Mouse (Mus musculus) kidney, postnatal 0 days (tissue): ENCODE data around the gene Cpsf4l. TPM values are rescaled to one million over a fixed set of nuclear protein-coding genes. Genes with fewer than 3 reads are reported as not detected.

ENCODE experiments used
- ATAC-seq: fragments of 200-750 bp; cut with Nextera tagmentation; replicated peaks from 2 replicates; pipeline ENCODE4 v1.8.0; 2017; ENCODE audit warnings: low read depth, moderate number of reproducible peaks, moderate TSS enrichment, moderate library complexity; ENCODE audit not compliant: low FRiP score
- DNase-seq: peaks from one replicate; pipeline ENCODE4 v3.0.0-alpha.2; 2016; ENCODE audit warnings: low spot score
- H3K27ac ChIP-seq: fragments of 300-500 bp; sonication (generic); 2 replicates; pipeline ENCODE4 v1.5.1; 2014; ENCODE audit warnings: mild to moderate bottlenecking
- H3K27me3 ChIP-seq: fragments of 300-500 bp; sonication (generic); 2 replicates; pipeline ENCODE4 v1.6.1; 2014; ENCODE audit warnings: low read length, mixed read lengths; ENCODE audit not compliant: insufficient read depth
- H3K36me3 ChIP-seq: fragments of 300-500 bp; sonication (generic); 2 replicates; pipeline ENCODE4 v1.6.1; 2014; ENCODE audit warnings: low read length, mixed read lengths; ENCODE audit not compliant: insufficient read depth
- H3K4me1 ChIP-seq: fragments of 300-500 bp; sonication (generic); replicated peaks from 2 replicates; pipeline ENCODE4 v1.6.1; 2014; ENCODE audit warnings: antibody characterized with exemption, low read length, mixed read lengths; ENCODE audit not compliant: insufficient read depth
- H3K4me2 ChIP-seq: fragments of 300-500 bp; sonication (generic); 2 replicates; pipeline ENCODE4 v1.6.1; 2014; ENCODE audit warnings: mild to moderate bottlenecking, low read length, moderate library complexity, mixed read lengths
- H3K4me3 ChIP-seq: fragments of 300-500 bp; sonication (generic); replicated peaks from 2 replicates; pipeline ENCODE4 v1.5.1; 2014; ENCODE audit warnings: low read depth, low read length
- H3K9ac ChIP-seq: fragments of 300-500 bp; sonication (generic); 2 replicates; pipeline ENCODE4 v1.6.1; 2014; ENCODE audit warnings: low read depth, low read length
- H3K9me3 ChIP-seq: fragments of 300-500 bp; sonication (generic); replicated peaks from 2 replicates; pipeline ENCODE4 v1.6.1; 2016; ENCODE audit warnings: low read length, inconsistent platforms, mixed read lengths
- CTCF ChIP-seq: IDR thresholded peaks from 2 replicates; pipeline ENCODE4 v1.5.1; 2016; ENCODE audit warnings: antibody characterized with exemption, low read depth, mild to moderate bottlenecking, moderate library complexity
- WGBS: fragments of 180-500 bp; shearing (Covaris S2); extraction: QIAGEN DNeasy Blood & Tissue Kit; methylation state at CpG from one replicate; pipeline ENCODE4 v1.1.7; 2014; 5-methylcytosine and 5-hydroxymethylcytosine counted together
- polyA plus RNA-seq: library from polyadenylated mRNA; unstranded; fragments of >200 nt; fragmentation: Nextera tagmentation; extraction: Ambion mirVana; gene quantifications from 2 replicates; pipeline ENCODE4 v1.2.1, GENCODE M21; 2015

Cpsf4l gene
- polyA plus RNA-seq, 1 experiment from 2014 or later, result 3.9 TPM

GRCm38 (mm10) chr11:113652516-113652915, 57.3 kb downstream of the Cpsf4l start:
- ATAC-seq, result peak; percentile 33; the same call in 1 of the 2 replicates
- no peaks in the 10 kb centered on the region for H3K27me3 ChIP-seq
- 54% methylated on average over 6 of the region's 6 CpGs for WGBS
- DNase-seq, result peak; percentile 34
- no peak overlapping the region for H3K4me3 ChIP-seq
- H3K4me1 ChIP-seq, result peaks cover 10% of the 10 kb centered on the region; the same call in 1 of the 2 replicates
- no peaks in the 10 kb centered on the region for H3K9me3 ChIP-seq
- H3K4me2 ChIP-seq, result no peak overlapping the region
- peaks cover 52% of the 10 kb centered on the region for H3K36me3 ChIP-seq
- H3K27ac ChIP-seq, result no peak overlapping the region
- no peak for TF ChIP-seq CTCF
- H3K9ac ChIP-seq, result no peak overlapping the region

GRCm38 (mm10) chr11:113651907-113652273, 57.9 kb downstream of the Cpsf4l start:
- H3K4me3 ChIP-seq, result no peak overlapping the region
- H3K4me2 ChIP-seq, result no peak overlapping the region
- H3K4me1 ChIP-seq, result peaks cover 10% of the 10 kb centered on the region; the same call in 1 of the 2 replicates
- H3K9ac ChIP-seq, result no peak overlapping the region
- H3K27me3 ChIP-seq, result no peaks in the 10 kb centered on the region
- DNase-seq (peak; percentile 69), ATAC-seq (peak; percentile 18)
- H3K27ac ChIP-seq, result no peak overlapping the region; the same call in 1 of the 2 replicates
- H3K9me3 ChIP-seq, result no peaks in the 10 kb centered on the region
- WGBS, result 29% methylated on average over 8 of the region's 8 CpGs
- H3K36me3 ChIP-seq, result peaks cover 46% of the 10 kb centered on the region
- peak; percentile 70 for TF ChIP-seq CTCF

- no peak overlapping the region; the same call in 1 of the 2 replicates for H3K27ac ChIP-seq
- WGBS, result 50% methylated on average over 22 of the region's 22 CpGs
- peak; percentile 49 for DNase-seq
- H3K27me3 ChIP-seq, result no peaks in the 10 kb centered on the region
- H3K4me2 ChIP-seq, result no peak overlapping the region
- no peak overlapping the region for H3K4me3 ChIP-seq
- no peaks in the 10 kb centered on the region for H3K9me3 ChIP-seq
- no peak for TF ChIP-seq CTCF
- peaks cover 41% of the 10 kb centered on the region for H3K36me3 ChIP-seq
- H3K9ac ChIP-seq, result no peak overlapping the region
- ATAC-seq, result 0 out of 2 replicates have a peak, but pooled peaks have one; percentile 0
- H3K4me1 ChIP-seq, result peaks cover 10% of the 10 kb centered on the region; the same call in 1 of the 2 replicates
These were observed 58.5 kb downstream of the Cpsf4l start for GRCm38 (mm10) chr11:113651206-113651906.

- ATAC-seq (peak; percentile 53), DNase-seq (peak; percentile 77)
- under 1% methylated on average over 87 of the region's 91 CpGs for WGBS
- Histone ChIP-seq H3K36me3 (peaks cover 24% of the 10 kb centered on the region), H3K4me1 (peaks cover 10% of the 10 kb centered on the region; the same call in 1 of the 2 replicates), H3K9me3 (no peaks in the 10 kb centered on the region), H3K4me3 (peak within 1 kb of the TSS; percentile 95), H3K27me3 (no peaks in the 10 kb centered on the region), H3K9ac (peak within 1 kb of the TSS; percentile 97), H3K4me2 (peak within 1 kb of the TSS; percentile 72), H3K27ac (peak within 1 kb of the TSS; percentile 87)
- peak; percentile 45; the same call in 1 of the 2 replicates for TF ChIP-seq CTCF
These were observed 60.2 kb downstream of the Cpsf4l start, which contains the start of gene Slc39a11 for GRCm38 (mm10) chr11:113649353-113650210. Gene Slc39a11 (minus strand): TSS chr11:113650079.

GRCm38 (mm10) chr11:113648690-113649352, 61.0 kb downstream of the Cpsf4l start, which contains the start of gene Cog1:
Gene Cog1 (plus strand): TSS chr11:113649169.
- Histone ChIP-seq H3K4me1 (peaks cover 10% of the 10 kb centered on the region; the same call in 1 of the 2 replicates), H3K9me3 (no peaks in the 10 kb centered on the region), H3K4me2 (peak within 1 kb of the TSS; percentile 72), H3K27ac (peak within 1 kb of the TSS; percentile 87), H3K4me3 (peak within 1 kb of the TSS; percentile 95), H3K27me3 (no peaks in the 10 kb centered on the region), H3K9ac (peak within 1 kb of the TSS; percentile 97), H3K36me3 (peaks cover 16% of the 10 kb centered on the region)
- ATAC-seq (no peak), DNase-seq (no peak)
- TF ChIP-seq CTCF, result no peak
- WGBS, result 42% methylated on average over 26 of the region's 26 CpGs

Other genes starting within 250 kb of the Cpsf4l start
- gene Sstr2, start 90.7 kb downstream of the Cpsf4l start, polyA plus RNA-seq, result 0.20 and 0.31 TPM in 2 replicates
- 21.0 and 21.6 TPM in 2 replicates for gene Cog1, start 60.8 kb downstream of the Cpsf4l start, polyA plus RNA-seq
- 22.8 and 23.3 TPM in 2 replicates for gene Slc39a11, start 59.9 kb downstream of the Cpsf4l start, polyA plus RNA-seq
- 49.7 and 49.9 TPM in 2 replicates for gene Fam104a, start 25.9 kb downstream of the Cpsf4l start, polyA plus RNA-seq
- gene D11Wsu47e, start 25.6 kb downstream of the Cpsf4l start, polyA plus RNA-seq, result 17.2 and 18.8 TPM in 2 replicates
- 48.5 and 52.3 TPM in 2 replicates for gene Cdc42ep4, start 41.9 kb upstream of the Cpsf4l start, polyA plus RNA-seq